Mouse (Mus musculus) urinary bladder, adult 2 months (tissue): ENCODE measurements at regions not wholly inside any gene's neighbourhood (a gene's known extent, or its start where the extent isn't known, plus 50 kb on each side); places are given as distances from the start of the nearest gene placed in this dataset.

Experiments used
- DNase-seq: peaks from one replicate; pipeline ENCODE4 v3.0.0; 2022; ENCODE audit warnings: low spot score

GRCm38 (mm10) chr8:127908436-127908835 lies 450.0 kb upstream of the Nrp1 start:
- DNase-seq = no peak

GRCm38 (mm10) chr8:127909580-127909979 lies 448.8 kb upstream of the Nrp1 start:
- DNase-seq = no peak

- no peak for DNase-seq
These were observed 444.3 kb upstream of the Nrp1 start for GRCm38 (mm10) chr8:127914086-127914485.

- DNase-seq = no peak
These were observed 443.5 kb upstream of the Nrp1 start for GRCm38 (mm10) chr8:127914914-127915313.

- no peak for DNase-seq
These were observed 442.8 kb upstream of the Nrp1 start for GRCm38 (mm10) chr8:127915591-127916028.

GRCm38 (mm10) chr8:127921925-127922324 lies 436.5 kb upstream of the Nrp1 start:
- DNase-seq = no peak

- no peak for DNase-seq
These were observed 435.1 kb upstream of the Nrp1 start for GRCm38 (mm10) chr8:127923321-127923720.

GRCm38 (mm10) chr8:127932276-127932675 lies 426.1 kb upstream of the Nrp1 start:
- DNase-seq = no peak

- no peak for DNase-seq
These were observed 421.5 kb upstream of the Nrp1 start for GRCm38 (mm10) chr8:127936792-127937435.

GRCm38 (mm10) chr8:127939284-127939985 lies 419.0 kb upstream of the Nrp1 start:
- DNase-seq = no peak

GRCm38 (mm10) chr8:127939986-127940359 lies 418.4 kb upstream of the Nrp1 start:
- no peak for DNase-seq

GRCm38 (mm10) chr8:127942319-127942718 lies 416.1 kb upstream of the Nrp1 start:
- no peak for DNase-seq

GRCm38 (mm10) chr8:127944955-127945498 lies 413.4 kb upstream of the Nrp1 start:
- no peak for DNase-seq

- DNase-seq = no peak
These were observed 400.8 kb upstream of the Nrp1 start for GRCm38 (mm10) chr8:127957571-127957970.

GRCm38 (mm10) chr8:127958351-127959044 lies 399.9 kb upstream of the Nrp1 start:
- no peak for DNase-seq

GRCm38 (mm10) chr8:127962862-127963261 lies 395.5 kb upstream of the Nrp1 start:
- no peak for DNase-seq

GRCm38 (mm10) chr8:127963625-127964024 lies 394.8 kb upstream of the Nrp1 start:
- no peak for DNase-seq

GRCm38 (mm10) chr8:127964801-127965200 lies 393.6 kb upstream of the Nrp1 start:
- no peak for DNase-seq

GRCm38 (mm10) chr8:127965341-127965740 lies 393.1 kb upstream of the Nrp1 start:
- no peak for DNase-seq

GRCm38 (mm10) chr8:127968026-127968425 lies 390.4 kb upstream of the Nrp1 start:
- DNase-seq = no peak

- no peak for DNase-seq
These were observed 385.2 kb upstream of the Nrp1 start for GRCm38 (mm10) chr8:127973194-127973593.

- no peak for DNase-seq
These were observed 380.7 kb upstream of the Nrp1 start for GRCm38 (mm10) chr8:127977746-127978145.
